Mouse (Mus musculus) mouse embryonic stem cell (cell line): ENCODE results near the gene Mex3a.

ENCODE experiments used
- in situ Hi-C, 2 experiments: fragments of 300-500 bp; cut with MboI; formaldehyde crosslinking; loops; 1 replicate in 1 of 2; 3 replicates in 1 of 2; pipeline ENCODE4 v1.14.3; 2019 to 2020; ENCODE audit warnings: low sequenced_read_pairs in 2 of 2, low pct_unique_long_range_greater_than_20kb in 1 of 2, mixed read lengths in 1 of 2; ENCODE audit not compliant: unreplicated experiment in 1 of 2

Gene Mex3a

GRCm38 (mm10) chr3:88521803-88522331, 10.3 kb upstream of the Mex3a start:
- in situ Hi-C loops: loop anchor here (5.0 to 10.0 kb wide), 2 partner anchors 40 to 117 kb away; no protein-coding TSS in a partner anchor

DNA sequence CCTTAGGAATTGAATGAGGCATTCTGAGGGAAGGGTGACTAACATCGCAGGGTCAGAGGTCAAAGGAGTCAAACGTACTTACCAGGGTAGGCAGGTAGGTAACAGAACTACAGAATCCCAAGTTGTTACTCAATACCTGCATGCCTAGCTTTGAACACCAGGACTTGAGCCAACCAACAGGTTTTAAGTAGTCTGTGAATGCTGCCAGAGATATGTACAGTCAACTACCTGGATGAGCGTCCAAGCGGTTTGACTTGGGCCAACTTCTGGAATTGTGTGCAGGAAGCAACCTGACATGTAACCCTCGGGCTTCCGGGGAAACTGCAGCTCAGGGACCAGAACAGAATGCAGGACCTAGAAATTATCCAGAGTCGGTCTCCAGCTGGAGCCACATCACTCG, 9.2 kb upstream of the Mex3a start:
- in situ Hi-C loops: loop anchor here (5.0 to 10.0 kb wide), 2 partner anchors 41 to 118 kb away; no protein-coding TSS in a partner anchor

DNA sequence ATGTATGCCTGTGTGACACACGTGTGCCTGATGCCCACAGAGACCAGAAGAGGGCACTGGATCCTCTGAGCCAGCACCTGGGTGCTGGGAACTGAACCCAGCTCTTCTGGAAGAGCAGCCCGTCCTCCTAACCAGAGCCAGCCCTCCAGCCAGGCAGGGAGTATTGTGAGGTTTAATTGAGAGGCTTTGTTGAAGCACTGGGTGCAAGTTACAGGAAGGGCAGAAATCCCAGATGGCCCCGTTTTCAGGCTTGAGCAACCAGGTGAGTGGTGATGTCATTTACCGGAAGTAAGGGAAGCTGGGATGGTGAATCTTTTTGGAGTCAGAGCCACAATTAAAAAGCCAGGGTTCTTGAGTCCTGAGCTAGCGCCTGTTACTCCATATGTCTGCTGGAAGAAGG, 7.2 kb upstream of the Mex3a start:
- in situ Hi-C loops: loop anchor here (10.0 kb wide), 1 partner anchor 120 kb away; no protein-coding TSS in a partner anchor

DNA sequence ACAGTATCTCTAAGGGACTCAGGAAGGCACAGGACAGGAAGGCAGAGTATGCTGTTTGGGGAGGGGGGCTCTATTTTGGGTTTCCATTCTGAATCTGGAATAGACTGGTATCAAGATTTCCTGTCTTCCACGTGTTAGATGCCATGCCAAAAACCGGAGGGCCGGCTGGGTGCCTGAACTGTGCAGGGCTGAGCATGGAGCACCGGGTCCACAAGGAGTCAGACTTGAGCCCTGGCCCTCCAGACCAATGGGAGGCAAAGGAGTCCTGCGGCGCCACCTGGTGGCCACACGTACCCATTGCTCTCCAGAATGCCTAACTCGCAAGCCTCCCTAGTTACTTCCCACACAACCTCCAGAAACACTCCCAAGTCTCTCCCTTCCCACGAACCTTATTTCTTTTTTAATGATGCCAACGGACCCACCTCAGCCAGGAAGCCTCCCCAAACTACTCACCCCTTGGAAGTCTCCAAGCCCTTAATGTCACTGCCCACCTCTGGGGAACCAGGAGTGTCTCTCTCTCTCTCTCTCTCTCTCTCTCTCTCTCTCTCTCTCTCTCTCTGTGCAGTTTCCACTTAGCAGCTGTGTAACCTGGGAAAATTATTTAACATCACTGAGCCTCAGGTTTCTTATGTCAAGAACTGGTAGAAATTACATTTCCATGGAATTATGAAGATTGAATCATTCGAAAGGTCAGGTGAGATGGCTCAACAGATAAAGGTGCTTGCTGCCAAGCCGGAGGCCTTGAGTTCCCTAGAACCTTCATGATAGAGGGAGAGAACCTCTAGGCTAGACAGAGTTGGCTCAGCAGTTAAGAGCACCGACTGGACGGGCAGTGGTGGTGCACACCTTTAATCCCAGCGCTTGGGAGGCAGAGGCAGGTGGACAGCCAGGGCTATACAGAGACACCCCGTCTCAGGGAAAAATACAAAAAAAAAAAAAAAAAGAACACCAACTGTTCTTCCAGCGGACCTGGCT, 5.8 kb upstream of the Mex3a start:
- in situ Hi-C loops: loop anchor here (10.0 kb wide), 1 partner anchor 122 kb away; no protein-coding TSS in a partner anchor

DNA sequence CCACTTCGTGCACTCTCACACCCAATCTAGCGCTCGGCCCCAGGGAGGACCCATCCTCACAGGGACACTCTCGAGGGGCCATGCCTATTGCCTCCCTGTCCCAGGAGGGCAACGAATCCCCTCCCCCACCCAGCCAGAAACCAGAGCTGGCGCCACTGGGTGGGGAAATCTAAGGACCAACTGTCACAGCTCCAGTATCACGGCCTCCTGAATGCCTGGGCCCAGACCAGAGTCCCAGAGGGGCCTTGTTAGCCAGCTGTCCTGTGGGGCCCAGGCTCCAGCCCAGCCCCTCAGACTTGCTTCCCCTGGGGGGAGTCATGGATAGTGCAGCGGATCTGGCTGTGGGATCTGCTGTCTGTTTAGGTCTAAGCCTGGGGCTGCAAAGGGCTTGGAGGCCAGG, 4.6 kb upstream of the Mex3a start:
- in situ Hi-C loops: loop anchor here (10.0 kb wide), 1 partner anchor 123 kb away; no protein-coding TSS in a partner anchor

- in situ Hi-C loops: loop anchor here (10.0 kb wide), 1 partner anchor 124 kb away; no protein-coding TSS in a partner anchor
Observed at GRCm38 (mm10) chr3:88528646-88529045, 3.5 kb upstream of the Mex3a start.

DNA sequence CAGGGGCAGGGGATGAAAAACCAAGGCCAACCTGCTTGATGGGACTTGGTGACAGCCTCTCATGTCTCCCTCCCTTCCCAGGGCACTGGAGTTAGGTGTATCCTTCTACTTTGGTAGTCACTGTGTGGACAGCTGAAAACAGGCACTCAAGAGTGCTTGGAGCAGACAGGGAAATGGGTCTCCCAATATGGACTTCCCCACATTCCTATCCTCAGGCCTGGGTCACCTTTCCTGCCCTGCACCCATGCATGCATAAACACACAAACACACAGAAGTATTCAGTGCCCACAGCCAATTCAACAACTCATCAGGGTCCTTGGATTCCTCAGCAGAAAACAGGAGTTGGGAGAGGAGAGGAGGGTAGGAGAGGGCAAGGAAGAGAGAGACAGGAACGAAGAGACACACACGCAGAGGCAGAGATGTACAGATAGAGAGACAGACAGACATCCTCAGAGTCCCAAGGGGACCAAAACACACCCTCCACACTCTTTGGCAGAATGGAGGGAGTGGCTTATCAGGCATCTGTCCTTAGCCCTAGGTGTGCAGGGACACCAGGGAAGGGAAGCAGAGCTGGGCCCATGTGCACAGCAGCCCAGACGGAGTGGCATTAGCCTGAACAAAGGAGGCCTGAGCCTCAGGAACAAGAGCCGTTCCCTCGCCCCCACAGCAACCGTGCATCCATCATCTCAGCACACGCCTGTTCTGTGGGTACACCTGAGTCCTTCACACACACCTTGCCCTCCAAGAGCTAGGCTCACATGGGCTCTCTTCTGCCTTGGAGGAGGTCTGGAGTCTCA, 2.8 kb upstream of the Mex3a start:
- in situ Hi-C loops: loop anchor here (10.0 kb wide), 1 partner anchor 125 kb away; no protein-coding TSS in a partner anchor

GRCm38 (mm10) chr3:88530082-88530864, 1.9 kb upstream of the Mex3a start:
- in situ Hi-C loops: no loop called here

DNA sequence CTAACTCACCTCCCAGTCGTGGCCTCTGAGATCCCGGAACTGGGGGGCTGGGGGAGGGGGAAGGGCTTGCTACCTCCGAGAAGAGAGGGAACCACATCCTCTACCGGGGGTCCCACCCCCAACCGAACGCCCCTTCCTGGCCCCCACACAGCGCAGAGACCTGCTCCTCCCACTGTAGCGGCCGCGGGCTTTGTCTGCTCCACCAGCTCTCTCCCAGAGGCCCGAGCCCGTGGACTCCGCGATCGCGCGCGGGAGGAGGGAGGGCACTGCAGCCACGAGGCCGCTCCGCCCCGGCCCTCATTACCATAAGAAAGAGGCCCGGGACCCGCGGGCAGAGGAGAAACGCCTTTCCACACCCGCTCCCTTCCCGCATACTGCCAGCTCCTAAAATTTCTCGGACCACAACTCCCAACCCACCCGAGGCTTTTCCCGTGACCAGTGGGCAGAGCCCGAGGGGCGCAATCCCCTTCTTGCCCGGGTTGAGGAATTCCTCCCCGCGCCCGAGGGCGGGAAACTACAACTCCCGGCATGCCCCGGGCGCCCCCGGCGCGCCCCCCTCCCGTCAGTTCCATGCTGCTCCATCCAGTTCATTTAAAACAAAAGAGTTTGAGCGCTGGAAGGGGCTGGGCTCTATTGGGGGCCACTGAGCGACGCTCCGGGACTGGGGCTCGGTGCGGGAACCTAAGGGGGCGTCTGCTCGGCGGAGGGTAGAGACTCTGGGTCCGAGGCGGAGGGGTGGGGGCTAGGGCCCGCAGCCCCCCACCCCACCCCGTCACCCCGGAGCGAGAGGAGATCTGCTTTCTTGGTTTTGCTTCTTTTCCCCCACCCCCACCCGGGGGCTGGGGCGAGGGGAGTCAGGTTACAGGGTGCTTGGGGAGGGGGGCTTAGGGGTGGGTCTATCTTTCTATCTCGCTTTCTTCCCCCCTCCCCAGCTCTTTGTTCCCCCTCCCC, 572 bp upstream of the Mex3a start:
- in situ Hi-C loops: no loop called here

- in situ Hi-C loops: no loop called here
Observed at GRCm38 (mm10) chr3:88532689-88533511, 705 bp downstream of the Mex3a start.

DNA sequence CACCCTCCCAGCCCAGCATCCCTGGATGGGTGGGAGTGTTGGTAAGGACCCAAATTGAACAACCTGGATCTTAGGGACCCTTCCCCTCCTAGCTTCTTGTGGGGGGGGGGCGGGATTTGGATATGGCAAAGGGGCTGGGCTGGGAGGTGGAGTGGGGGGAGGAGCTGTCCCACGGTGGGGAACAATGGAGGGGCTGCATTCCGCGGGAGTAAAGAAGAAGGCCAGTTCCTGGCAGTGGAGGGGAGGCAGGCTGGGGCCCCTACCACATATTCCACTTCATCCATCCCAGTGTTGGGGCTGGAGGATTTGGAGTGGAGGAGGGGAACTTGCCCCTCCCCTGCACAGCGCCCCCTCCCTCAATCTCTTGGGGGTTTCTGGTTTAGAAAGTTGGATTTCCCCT, 1.5 kb downstream of the Mex3a start:
- in situ Hi-C loops: no loop called here

- in situ Hi-C loops: no loop called here
Observed at GRCm38 (mm10) chr3:88535005-88535404, 2.8 kb downstream of the Mex3a start.

DNA sequence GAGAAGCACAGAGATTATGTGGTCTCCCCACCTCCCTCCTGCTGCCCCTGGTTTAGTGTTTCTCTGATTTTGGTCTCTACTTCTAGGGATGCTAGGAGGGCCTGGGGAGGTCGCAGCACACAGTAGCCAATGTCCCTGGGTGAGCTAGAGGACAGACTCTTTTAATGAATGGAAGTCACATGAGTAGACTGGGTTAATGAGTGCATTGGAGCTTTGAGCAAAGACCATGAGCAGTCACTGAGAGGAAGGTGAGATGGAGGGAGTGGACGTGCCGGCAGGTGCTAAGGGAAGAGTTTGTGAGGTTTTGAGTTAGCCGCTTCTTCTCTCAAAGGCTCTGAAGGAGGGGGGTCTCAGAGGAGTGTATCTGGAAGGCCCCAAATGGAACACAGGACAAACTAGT, 3.3 kb downstream of the Mex3a start:
- in situ Hi-C loops: no loop called here

DNA sequence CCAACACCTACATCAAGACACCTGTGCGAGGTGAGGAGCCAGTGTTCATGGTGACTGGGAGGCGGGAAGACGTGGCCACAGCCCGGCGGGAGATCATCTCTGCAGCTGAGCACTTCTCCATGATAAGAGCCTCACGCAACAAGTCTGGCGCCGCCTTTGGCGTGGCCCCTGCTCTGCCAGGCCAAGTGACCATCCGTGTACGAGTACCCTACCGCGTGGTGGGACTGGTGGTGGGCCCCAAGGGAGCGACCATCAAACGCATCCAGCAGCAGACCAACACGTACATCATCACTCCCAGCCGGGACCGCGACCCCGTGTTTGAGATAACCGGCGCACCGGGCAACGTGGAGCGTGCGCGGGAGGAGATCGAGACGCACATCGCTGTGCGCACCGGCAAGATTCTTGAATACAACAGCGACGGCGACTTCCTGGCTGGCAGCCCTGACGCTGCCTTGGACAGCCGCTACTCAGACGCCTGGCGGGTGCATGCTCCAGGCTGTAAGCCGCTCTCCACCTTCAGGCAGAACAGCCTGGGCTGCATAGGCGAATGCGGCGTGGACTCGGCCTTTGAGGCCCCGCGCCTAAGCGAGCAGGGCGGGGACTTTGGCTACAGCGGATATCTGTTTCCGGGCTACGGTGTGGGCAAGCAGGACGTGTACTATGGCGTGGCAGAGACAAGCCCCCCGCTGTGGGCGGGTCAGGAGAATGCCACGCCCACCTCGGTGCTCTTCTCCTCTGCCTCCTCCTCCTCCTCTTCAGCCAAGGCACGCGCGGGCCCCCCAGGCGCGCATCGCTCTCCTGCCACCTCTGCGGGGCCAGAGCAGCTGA, 4.1 kb downstream of the Mex3a start:
- in situ Hi-C loops: no loop called here

GRCm38 (mm10) chr3:88537146-88537545, 5.0 kb downstream of the Mex3a start:
- in situ Hi-C loops: no loop called here
